Comparison of ENCODE assay signal across 23 mouse cellular contexts in genomic region chr4:100287829-100288228, GRCm38 (mm10).
DNase-seq lines count a peak whose midpoint lies in the region; ATAC-seq and TF ChIP-seq lines count a peak whose summit lies in the region.
"Had no signal": no experiment of that assay in that cellular context is flagged by ENCODE, and none has a peak within 500 bp of the region (broad histone marks: within the 10 kb centered on the region; RNA-seq: fewer than 3 reads in every experiment).

No protein-coding gene starts in this region.

- peak; percentile 38 for DNase-seq in intestine, embryonic 14.5 days (ENCODE audit: low spot score)
- DNase-seq in midbrain, embryonic 11.5 days (ENCODE audit: low spot score, missing footprints): peak; percentile 62
- no peak for DNase-seq in retina, embryonic 14.5 days (ENCODE audit: low spot score)
- DNase-seq: adrenal gland, adult 2 months; adrenal gland, postnatal 14 days; cerebellum, adult 11 months; cerebellum, adult 2 months; cerebellum, adult 9-11 months; cerebellum, postnatal 25 days; gastrocnemius, postnatal 10 days; gastrocnemius, postnatal 36 days had no signal

- H3K4me2 ChIP-seq in intestine, embryonic 14.5 days (ENCODE audit: low read length): no peak overlapping the region
- no peak overlapping the region for H3K4me2 ChIP-seq in intestine, postnatal 0 days (replicated peaks; ENCODE audit: low read depth)
- H3K4me2 ChIP-seq in midbrain, embryonic 11.5 days: no peak overlapping the region
- no peak overlapping the region for H3K4me2 ChIP-seq in midbrain, embryonic 15.5 days
- no peak overlapping the region for H3K4me2 ChIP-seq in stomach, embryonic 16.5 days (ENCODE audit: low read depth, low read length)
- H3K4me2 ChIP-seq: embryonic facial prominence, embryonic 13.5 days; forebrain, embryonic 13.5 days; heart, embryonic 11.5 days; hindbrain, embryonic 13.5 days had no signal

- peaks cover 28% of the 10 kb centered on the region for H3K4me1 ChIP-seq in intestine, embryonic 14.5 days (replicated peaks; ENCODE audit: control insufficient read depth, insufficient read depth, low read length)
- H3K4me1 ChIP-seq in intestine, postnatal 0 days (replicated peaks; ENCODE audit: control insufficient read depth, insufficient read depth, low read length): no peaks in the 10 kb centered on the region
- no peaks in the 10 kb centered on the region for H3K4me1 ChIP-seq in midbrain, embryonic 11.5 days (ENCODE audit: control insufficient read depth, insufficient read depth, low read length)
- no peaks in the 10 kb centered on the region for H3K4me1 ChIP-seq in midbrain, embryonic 15.5 days
- peaks cover 12% of the 10 kb centered on the region for H3K4me1 ChIP-seq in stomach, embryonic 16.5 days (ENCODE audit: control insufficient read depth, insufficient read depth, low read length)
- H3K4me1 ChIP-seq: forebrain, embryonic 10.5 days; forebrain, embryonic 13.5 days; hindbrain, embryonic 10.5 days; hindbrain, embryonic 13.5 days had no signal

- no peaks in the 10 kb centered on the region for H3K36me3 ChIP-seq in intestine, embryonic 14.5 days (ENCODE audit: control insufficient read depth, insufficient read depth, low read length)
- no peaks in the 10 kb centered on the region for H3K36me3 ChIP-seq in intestine, postnatal 0 days (ENCODE audit: control insufficient read depth, insufficient read depth)
- no peaks in the 10 kb centered on the region for H3K36me3 ChIP-seq in midbrain, embryonic 11.5 days (ENCODE audit: control insufficient read depth, insufficient read depth, low read length)
- no peaks in the 10 kb centered on the region for H3K36me3 ChIP-seq in midbrain, embryonic 15.5 days (replicated peaks)
- H3K36me3 ChIP-seq in stomach, embryonic 16.5 days (ENCODE audit: control insufficient read depth, insufficient read depth, low read length): no peaks in the 10 kb centered on the region
- H3K36me3 ChIP-seq: embryonic facial prominence, embryonic 13.5 days; forebrain, embryonic 10.5 days; hindbrain, embryonic 10.5 days; hindbrain, embryonic 13.5 days had no signal

- no peak for ATAC-seq in intestine, embryonic 14.5 days (replicated peaks; ENCODE audit: low FRiP score, low TSS enrichment, low read depth)
- ATAC-seq in intestine, postnatal 0 days: no peak
- no peak for ATAC-seq in midbrain, embryonic 11.5 days (ENCODE audit: low FRiP score)
- no peak for ATAC-seq in midbrain, embryonic 15.5 days (replicated peaks)
- ATAC-seq in stomach, embryonic 16.5 days (ENCODE audit: insufficient read depth, low FRiP score): peak; percentile 48; the same call in 1 of the 2 replicates
- ATAC-seq: CD4-positive, CD25-positive, alpha-beta regulatory T cell, adult 4 months; forebrain, embryonic 13.5 days; forebrain, embryonic 16.5 days; hindbrain, embryonic 16.5 days had no signal

- TF ChIP-seq CTCF in intestine, postnatal 0 days (IDR thresholded peaks at IDR 0.05; ENCODE audit: low read depth): no peak

- H3K9ac ChIP-seq in intestine, embryonic 14.5 days (ENCODE audit: low read length): no peak overlapping the region
- no peak overlapping the region for H3K9ac ChIP-seq in intestine, postnatal 0 days (ENCODE audit: low read depth, low read length)
- no peak overlapping the region for H3K9ac ChIP-seq in midbrain, embryonic 11.5 days (ENCODE audit: low read length)
- H3K9ac ChIP-seq in midbrain, embryonic 15.5 days: no peak overlapping the region
- H3K9ac ChIP-seq in stomach, embryonic 16.5 days (ENCODE audit: low read length): no peak overlapping the region
- H3K9ac ChIP-seq: embryonic facial prominence, embryonic 13.5 days; forebrain, embryonic 13.5 days; hindbrain, embryonic 13.5 days had no signal

- 0 out of 2 replicates have a peak overlapping the region, but pooled peaks have one; percentile 27 for H3K27ac ChIP-seq in intestine, embryonic 14.5 days (ENCODE audit: low read depth)
- H3K27ac ChIP-seq in intestine, postnatal 0 days (ENCODE audit: low read depth, low read length): no peak overlapping the region
- H3K27ac ChIP-seq in midbrain, embryonic 11.5 days (ENCODE audit: low read depth, low read length): no peak overlapping the region
- no peak overlapping the region for H3K27ac ChIP-seq in midbrain, embryonic 15.5 days
- H3K27ac ChIP-seq in stomach, embryonic 16.5 days (ENCODE audit: low read length): peak overlapping the region; percentile 56
- H3K27ac ChIP-seq: embryonic facial prominence, embryonic 13.5 days; forebrain, embryonic 10.5 days; forebrain, embryonic 13.5 days; hindbrain, embryonic 10.5 days; hindbrain, embryonic 13.5 days had no signal

- no peak overlapping the region for H3K4me3 ChIP-seq in intestine, embryonic 14.5 days (ENCODE audit: low read depth, low read length)
- no peak overlapping the region for H3K4me3 ChIP-seq in intestine, postnatal 0 days (ENCODE audit: low read depth, low read length)
- no peak overlapping the region for H3K4me3 ChIP-seq in midbrain, embryonic 11.5 days (ENCODE audit: low read depth, low read length)
- no peak overlapping the region for H3K4me3 ChIP-seq in midbrain, embryonic 15.5 days
- no peak overlapping the region for H3K4me3 ChIP-seq in stomach, embryonic 16.5 days (replicated peaks; ENCODE audit: low read length)
- H3K4me3 ChIP-seq: embryonic facial prominence, embryonic 13.5 days; forebrain, embryonic 10.5 days; forebrain, embryonic 13.5 days; hindbrain, embryonic 10.5 days; hindbrain, embryonic 13.5 days had no signal

- H3K9me3 ChIP-seq in intestine, embryonic 14.5 days (ENCODE audit: control insufficient read depth, low read length): no peaks in the 10 kb centered on the region
- H3K9me3 ChIP-seq in intestine, postnatal 0 days (ENCODE audit: control insufficient read depth): no peaks in the 10 kb centered on the region
- no peaks in the 10 kb centered on the region for H3K9me3 ChIP-seq in midbrain, embryonic 11.5 days (ENCODE audit: control insufficient read depth, low read length)
- H3K9me3 ChIP-seq in midbrain, embryonic 15.5 days: no peaks in the 10 kb centered on the region
- H3K9me3 ChIP-seq in stomach, embryonic 16.5 days (replicated peaks; ENCODE audit: control insufficient read depth, low read length): no peaks in the 10 kb centered on the region
- H3K9me3 ChIP-seq: embryonic facial prominence, embryonic 13.5 days; forebrain, embryonic 10.5 days; forebrain, embryonic 13.5 days; hindbrain, embryonic 10.5 days; hindbrain, embryonic 13.5 days had no signal

- no peaks in the 10 kb centered on the region for H3K27me3 ChIP-seq in intestine, embryonic 14.5 days (replicated peaks; ENCODE audit: control insufficient read depth, insufficient read depth, low read length)
- no peaks in the 10 kb centered on the region for H3K27me3 ChIP-seq in intestine, postnatal 0 days (replicated peaks; ENCODE audit: control insufficient read depth, insufficient read depth, low read length)
- H3K27me3 ChIP-seq in midbrain, embryonic 11.5 days (ENCODE audit: control insufficient read depth, insufficient read depth, low read length): no peaks in the 10 kb centered on the region
- no peaks in the 10 kb centered on the region for H3K27me3 ChIP-seq in midbrain, embryonic 15.5 days (replicated peaks)
- no peaks in the 10 kb centered on the region for H3K27me3 ChIP-seq in stomach, embryonic 16.5 days (ENCODE audit: control insufficient read depth, insufficient read depth, low read length)
- H3K27me3 ChIP-seq: embryonic facial prominence, embryonic 13.5 days; forebrain, embryonic 13.5 days; hindbrain, embryonic 13.5 days had no signal

- WGBS in intestine, embryonic 14.5 days: 43% methylated on average over 4 of the region's 4 CpGs
- WGBS in intestine, postnatal 0 days: 51% methylated on average over 4 of the region's 4 CpGs
- WGBS in midbrain, embryonic 11.5 days: 90% methylated on average over 4 of the region's 4 CpGs
- 88% methylated on average over 4 of the region's 4 CpGs for WGBS in midbrain, embryonic 15.5 days
- 31% methylated on average over 4 of the region's 4 CpGs for WGBS in stomach, embryonic 16.5 days

Comparison
In these comparisons a context has a peak if more than half of its experiments do, and no peak if none do; other contexts are left out.
1. H3K27ac ChIP-seq: peak in intestine, embryonic 14.5 days (single experiment) and stomach, embryonic 16.5 days (single experiment); none in intestine, postnatal 0 days (single experiment), midbrain, embryonic 11.5 days (single experiment) and midbrain, embryonic 15.5 days (single experiment).